8 mouse cellular contexts compared by ENCODE assay signal in the genomic region with DNA sequence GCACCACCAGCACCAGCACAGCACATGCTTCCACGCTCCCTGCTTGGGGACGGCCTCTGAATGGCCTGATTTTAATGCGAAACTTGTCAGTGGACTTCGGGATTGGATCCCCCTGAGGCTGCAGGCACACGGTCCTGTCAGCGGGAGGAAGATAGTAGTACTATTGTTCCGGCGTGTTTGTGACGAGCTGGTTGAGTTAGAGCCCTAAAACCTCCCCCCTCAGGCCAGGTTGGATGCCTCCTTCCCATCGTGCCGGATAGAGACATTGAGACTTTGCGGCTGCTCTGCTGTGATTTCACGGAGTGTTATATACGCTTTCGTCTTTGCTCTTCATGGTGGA. TPM values are rescaled to one million over a fixed set of nuclear protein-coding genes. Genes with fewer than 3 reads are reported as not detected.
DNase-seq lines count a peak whose midpoint lies in the region; ATAC-seq and TF ChIP-seq lines count a peak whose summit lies in the region.

No protein-coding gene starts in this region.

- peak; percentile 8 for DNase-seq in gastrocnemius, postnatal 14 days
- no peak for DNase-seq in gastrocnemius, postnatal 4 days (ENCODE audit: low spot score in 2 of 2)
- DNase-seq in cerebellum, adult 9-11 months, result peak; percentile 35
- peak; percentile 3 to 39 for DNase-seq in kidney, postnatal 25 days
- DNase-seq in yolk sac, embryonic 10.5 days (ENCODE audit: low spot score), result no peak

- H3K4me3 ChIP-seq in E14TG2a.4 (replicated peaks; ENCODE audit: low read length), result peak overlapping the region; percentile 88
- H3K4me3 ChIP-seq in heart, embryonic 11.5 days (ENCODE audit: low read depth, low read length), result peak overlapping the region; percentile 92
- H3K4me3 ChIP-seq in midbrain, embryonic 16.5 days (ENCODE audit: low read depth, low read length), result peak overlapping the region; percentile 97

- peaks cover 25% of the 10 kb centered on the region for H3K27me3 ChIP-seq in E14TG2a.4 (ENCODE audit: insufficient read depth, low read length)
- H3K27me3 ChIP-seq in heart, embryonic 11.5 days (ENCODE audit: control insufficient read depth, insufficient read depth, low read length), result no peaks in the 10 kb centered on the region
- no peaks in the 10 kb centered on the region for H3K27me3 ChIP-seq in midbrain, embryonic 16.5 days (ENCODE audit: control insufficient read depth, insufficient read depth, low read depth, low read length)

- H3K4me2 ChIP-seq in heart, embryonic 11.5 days, result peak overlapping the region; percentile 85
- peak overlapping the region; percentile 74 for H3K4me2 ChIP-seq in midbrain, embryonic 16.5 days (ENCODE audit: low read length)

- peak overlapping the region; percentile 91; the same call in 1 of the 2 replicates for H3K9ac ChIP-seq in heart, embryonic 11.5 days (ENCODE audit: low read depth, low read length)
- H3K9ac ChIP-seq in midbrain, embryonic 16.5 days (ENCODE audit: low read depth, low read length), result peak overlapping the region; percentile 99

- TF ChIP-seq CTCF in E14TG2a.4 (conservative IDR thresholded peaks at IDR 0.05; ENCODE audit: low read length), result no peak

- 4% methylated on average over 15 of the region's 15 CpGs for WGBS in heart, embryonic 11.5 days (ENCODE audit: insufficient replicate concordance)
- WGBS in midbrain, embryonic 16.5 days, result 1% methylated on average over 15 of the region's 15 CpGs

- no peak overlapping the region for H3K27ac ChIP-seq in heart, embryonic 11.5 days (ENCODE audit: low read depth, low read length)
- peak overlapping the region; percentile 98 for H3K27ac ChIP-seq in midbrain, embryonic 16.5 days (ENCODE audit: low read length)

- no peak for ATAC-seq in heart, embryonic 11.5 days (replicated peaks; ENCODE audit: insufficient number of reproducible peaks, low FRiP score, low TSS enrichment)
- ATAC-seq in midbrain, embryonic 16.5 days, result peak; percentile 2

- no peaks in the 10 kb centered on the region for H3K36me3 ChIP-seq in E14TG2a.4 (ENCODE audit: insufficient read depth, low read length)
- no peaks in the 10 kb centered on the region for H3K36me3 ChIP-seq in heart, embryonic 11.5 days (ENCODE audit: control insufficient read depth, insufficient read depth, low read length)
- H3K36me3 ChIP-seq in midbrain, embryonic 16.5 days (ENCODE audit: control insufficient read depth, insufficient read depth, low read length), result no peaks in the 10 kb centered on the region

- no peaks in the 10 kb centered on the region for H3K9me3 ChIP-seq in E14TG2a.4 (ENCODE audit: low read length)
- no peaks in the 10 kb centered on the region for H3K9me3 ChIP-seq in heart, embryonic 11.5 days (replicated peaks; ENCODE audit: control insufficient read depth, low read length)
- H3K9me3 ChIP-seq in midbrain, embryonic 16.5 days (replicated peaks; ENCODE audit: control insufficient read depth, low read length, poor library complexity, severe bottlenecking), result no peaks in the 10 kb centered on the region

- H3K4me1 ChIP-seq in E14TG2a.4 (replicated peaks; ENCODE audit: low read depth, low read length), result peaks cover 17% of the 10 kb centered on the region
- H3K4me1 ChIP-seq in heart, embryonic 11.5 days (ENCODE audit: control insufficient read depth, insufficient read depth, low read length), result peaks cover 11% of the 10 kb centered on the region
- peaks cover 28% of the 10 kb centered on the region for H3K4me1 ChIP-seq in midbrain, embryonic 16.5 days (ENCODE audit: control insufficient read depth, insufficient read depth, low read length)

- intact Hi-C loops in gastrocnemius, postnatal 14 days (cut with DNase I; ENCODE audit: low total_unique reads), result loop anchor here (10.0 kb wide), 1 partner anchor 187 kb away; no protein-coding TSS in a partner anchor

RNA-seq across cellular contexts. Expression of a gene that starts 1.3 kb away (rescaled TPM):
- 10 to 100 TPM; 12.4 to 13.5 TPM for total RNA-seq in gastrocnemius, postnatal 14 days (2021)
- 10 to 100 TPM; 35.8 to 38.7 TPM for total RNA-seq in gastrocnemius, postnatal 4 days (2021)
- 4.4 and 6.0 TPM in 2 replicates for polyA plus RNA-seq in heart, embryonic 11.5 days (2014; fragmentation: Nextera tagmentation; extraction: Ambion mirVana)
- polyA plus RNA-seq in midbrain, embryonic 16.5 days (2015; fragmentation: Nextera tagmentation; extraction: Ambion mirVana), result 12.9 and 13.8 TPM in 2 replicates

Comparison
In these comparisons a context has a peak if more than half of its experiments do, and no peak if none do; other contexts are left out.
1. DNase-seq: peak in gastrocnemius, postnatal 14 days (single experiment), cerebellum, adult 9-11 months (single experiment) and kidney, postnatal 25 days (2 of 2); none in gastrocnemius, postnatal 4 days (0 of 2) and yolk sac, embryonic 10.5 days (single experiment).
2. Peak in every context shown above with its lines, with median percentiles within 50 percentile points of each other: H3K4me3 ChIP-seq.